25 mouse cellular contexts compared by ENCODE assay signal in genomic region chr10:104214527-104214926, GRCm38 (mm10). TPM values are rescaled to one million over a fixed set of nuclear protein-coding genes. Genes with fewer than 3 reads are reported as not detected.
DNase-seq lines count a peak whose midpoint lies in the region; ATAC-seq lines count a peak whose summit lies in the region.
"Had no signal": no experiment of that assay in that cellular context is flagged by ENCODE, and none has a peak within 500 bp of the region (broad histone marks: within the 10 kb centered on the region; RNA-seq: fewer than 3 reads in every experiment).

No protein-coding gene starts in this region.

- H3K27ac ChIP-seq in heart, embryonic 15.5 days: no peak overlapping the region
- H3K27ac ChIP-seq in heart, embryonic 12.5 days (ENCODE audit: poor library complexity, severe bottlenecking): no peak overlapping the region
- H3K27ac ChIP-seq in midbrain, embryonic 14.5 days (replicated peaks; ENCODE audit: low read depth, low read length): no peak overlapping the region
- H3K27ac ChIP-seq in midbrain, embryonic 15.5 days: no peak overlapping the region
- H3K27ac ChIP-seq: embryonic facial prominence, embryonic 13.5 days; embryonic facial prominence, embryonic 15.5 days; forebrain, embryonic 10.5 days; forebrain, embryonic 12.5 days had no signal

- no peak overlapping the region for H3K9ac ChIP-seq in heart, embryonic 15.5 days
- H3K9ac ChIP-seq in heart, embryonic 12.5 days: no peak overlapping the region
- no peak overlapping the region for H3K9ac ChIP-seq in midbrain, embryonic 14.5 days (replicated peaks; ENCODE audit: low read length)
- no peak overlapping the region for H3K9ac ChIP-seq in midbrain, embryonic 15.5 days
- H3K9ac ChIP-seq: embryonic facial prominence, embryonic 13.5 days; embryonic facial prominence, embryonic 15.5 days; forebrain, embryonic 12.5 days had no signal

- H3K4me3 ChIP-seq in heart, embryonic 15.5 days: no peak overlapping the region
- H3K4me3 ChIP-seq in heart, embryonic 12.5 days: no peak overlapping the region
- no peak overlapping the region for H3K4me3 ChIP-seq in midbrain, embryonic 14.5 days (replicated peaks; ENCODE audit: low read depth, low read length)
- H3K4me3 ChIP-seq in midbrain, embryonic 15.5 days: no peak overlapping the region
- H3K4me3 ChIP-seq: embryonic facial prominence, embryonic 13.5 days; embryonic facial prominence, embryonic 15.5 days; erythroblast, embryonic 14.5 days; forebrain, embryonic 10.5 days; forebrain, embryonic 12.5 days had no signal

- no peaks in the 10 kb centered on the region for H3K4me1 ChIP-seq in heart, embryonic 15.5 days (replicated peaks)
- no peaks in the 10 kb centered on the region; the same call in 1 of the 2 replicates for H3K4me1 ChIP-seq in heart, embryonic 12.5 days (replicated peaks)
- H3K4me1 ChIP-seq in midbrain, embryonic 14.5 days (ENCODE audit: control insufficient read depth, insufficient read depth, low read length): no peaks in the 10 kb centered on the region
- no peaks in the 10 kb centered on the region for H3K4me1 ChIP-seq in midbrain, embryonic 15.5 days
- H3K4me1 ChIP-seq: embryonic facial prominence, embryonic 13.5 days; embryonic facial prominence, embryonic 15.5 days; forebrain, embryonic 10.5 days; forebrain, embryonic 12.5 days had no signal

- DNase-seq in midbrain, embryonic 14.5 days: no peak
- DNase-seq in testis, postnatal 10 days (ENCODE audit: low spot score): peak; percentile 30
- DNase-seq in testis, postnatal 14 days (ENCODE audit: low spot score): no peak
- DNase-seq: adrenal gland, adult 2 months; adrenal gland, postnatal 10 days; adrenal gland, postnatal 25 days; cerebellum, adult 11 months; cerebellum, adult 18-20 months; cerebellum, adult 8-10 months; cerebellum, adult 9-11 months; cerebellum, postnatal 14 days; cerebellum, postnatal 36 days; embryo, embryonic 11 days had no signal

- 84% methylated on average over 5 of the region's 5 CpGs for WGBS in heart, embryonic 15.5 days
- 77% methylated on average over 5 of the region's 5 CpGs for WGBS in heart, embryonic 12.5 days
- WGBS in midbrain, embryonic 14.5 days: 85% methylated on average over 5 of the region's 5 CpGs
- WGBS in midbrain, embryonic 15.5 days: 88% methylated on average over 5 of the region's 5 CpGs

- no peaks in the 10 kb centered on the region for H3K36me3 ChIP-seq in heart, embryonic 15.5 days
- H3K36me3 ChIP-seq in heart, embryonic 12.5 days: no peaks in the 10 kb centered on the region
- no peaks in the 10 kb centered on the region for H3K36me3 ChIP-seq in midbrain, embryonic 14.5 days (ENCODE audit: control insufficient read depth, insufficient read depth, low read length)
- no peaks in the 10 kb centered on the region for H3K36me3 ChIP-seq in midbrain, embryonic 15.5 days (replicated peaks)
- H3K36me3 ChIP-seq: embryonic facial prominence, embryonic 13.5 days; embryonic facial prominence, embryonic 15.5 days; forebrain, embryonic 10.5 days; forebrain, embryonic 12.5 days had no signal

- H3K27me3 ChIP-seq in heart, embryonic 15.5 days: no peaks in the 10 kb centered on the region
- H3K27me3 ChIP-seq in heart, embryonic 12.5 days (replicated peaks): no peaks in the 10 kb centered on the region
- H3K27me3 ChIP-seq in midbrain, embryonic 14.5 days (ENCODE audit: control insufficient read depth, insufficient read depth, low read length): no peaks in the 10 kb centered on the region
- no peaks in the 10 kb centered on the region for H3K27me3 ChIP-seq in midbrain, embryonic 15.5 days (replicated peaks)
- H3K27me3 ChIP-seq: embryonic facial prominence, embryonic 13.5 days; embryonic facial prominence, embryonic 15.5 days; forebrain, embryonic 12.5 days had no signal

- 0 out of 2 replicates have a peak, but pooled peaks have one; percentile 18 for ATAC-seq in heart, embryonic 15.5 days (replicated peaks; ENCODE audit: insufficient number of reproducible peaks, insufficient read depth, low FRiP score, low read depth)
- no peak for ATAC-seq in heart, embryonic 12.5 days (ENCODE audit: insufficient number of reproducible peaks, low FRiP score)
- peak; percentile 50; the same call in 1 of the 2 replicates for ATAC-seq in midbrain, embryonic 14.5 days (ENCODE audit: low FRiP score, low TSS enrichment)
- no peak for ATAC-seq in midbrain, embryonic 15.5 days (replicated peaks)
- ATAC-seq: forebrain, embryonic 14.5 days had no signal

- H3K4me2 ChIP-seq in heart, embryonic 15.5 days: no peak overlapping the region
- H3K4me2 ChIP-seq in heart, embryonic 12.5 days: no peak overlapping the region
- no peak overlapping the region for H3K4me2 ChIP-seq in midbrain, embryonic 14.5 days (ENCODE audit: low read length)
- H3K4me2 ChIP-seq in midbrain, embryonic 15.5 days: no peak overlapping the region
- H3K4me2 ChIP-seq: embryonic facial prominence, embryonic 13.5 days; embryonic facial prominence, embryonic 15.5 days; forebrain, embryonic 12.5 days had no signal

- H3K9me3 ChIP-seq in heart, embryonic 15.5 days (replicated peaks): no peaks in the 10 kb centered on the region
- no peaks in the 10 kb centered on the region for H3K9me3 ChIP-seq in heart, embryonic 12.5 days (replicated peaks)
- H3K9me3 ChIP-seq in midbrain, embryonic 14.5 days (ENCODE audit: control insufficient read depth, low read length): no peaks in the 10 kb centered on the region
- H3K9me3 ChIP-seq in midbrain, embryonic 15.5 days: no peaks in the 10 kb centered on the region
- H3K9me3 ChIP-seq: embryonic facial prominence, embryonic 13.5 days; embryonic facial prominence, embryonic 15.5 days; forebrain, embryonic 10.5 days; forebrain, embryonic 12.5 days had no signal

RNA-seq across cellular contexts. Expression of gene Gm4340, which starts 20.7 kb away (rescaled TPM):
- polyA plus RNA-seq in heart, embryonic 15.5 days (2015; fragmentation: Nextera tagmentation; extraction: Ambion mirVana): not detected in 2 replicates
- polyA plus RNA-seq in heart, embryonic 12.5 days (2016; fragmentation: Nextera tagmentation; extraction: Ambion mirVana): not detected in 2 replicates
- polyA plus RNA-seq in midbrain, embryonic 14.5 days (2014; fragmentation: Nextera tagmentation; extraction: Ambion mirVana): not detected in 2 replicates
- polyA plus RNA-seq in midbrain, embryonic 15.5 days (2015; fragmentation: Nextera tagmentation; extraction: Ambion mirVana): not detected in 2 replicates
- polyA plus RNA-seq: adrenal gland, adult 2 months; brain, embryonic 14.5 days; embryonic facial prominence, embryonic 11.5 days; embryonic facial prominence, embryonic 13.5 days; embryonic facial prominence, embryonic 15.5 days; erythroblast, embryonic 14.5 days; forebrain, embryonic 10.5 days; forebrain, embryonic 12.5 days; forebrain, embryonic 14.5 days had no signal

RNA-seq across cellular contexts. Expression of gene Gm20765, which starts 29.2 kb away (rescaled TPM):
- polyA plus RNA-seq in heart, embryonic 15.5 days (2015; fragmentation: Nextera tagmentation; extraction: Ambion mirVana): not detected in 2 replicates
- polyA plus RNA-seq in heart, embryonic 12.5 days (2016; fragmentation: Nextera tagmentation; extraction: Ambion mirVana): not detected in 2 replicates
- polyA plus RNA-seq in midbrain, embryonic 14.5 days (2014; fragmentation: Nextera tagmentation; extraction: Ambion mirVana): not detected in 2 replicates
- polyA plus RNA-seq in midbrain, embryonic 15.5 days (2015; fragmentation: Nextera tagmentation; extraction: Ambion mirVana): not detected in 2 replicates
- polyA plus RNA-seq: adrenal gland, adult 2 months; brain, embryonic 14.5 days; embryonic facial prominence, embryonic 11.5 days; embryonic facial prominence, embryonic 13.5 days; embryonic facial prominence, embryonic 15.5 days; erythroblast, embryonic 14.5 days; forebrain, embryonic 10.5 days; forebrain, embryonic 12.5 days; forebrain, embryonic 14.5 days had no signal

RNA-seq across cellular contexts. Expression of gene Gm21312, which starts 37.7 kb away (rescaled TPM):
- polyA plus RNA-seq in heart, embryonic 15.5 days (2015; fragmentation: Nextera tagmentation; extraction: Ambion mirVana): not detected in 2 replicates
- polyA plus RNA-seq in heart, embryonic 12.5 days (2016; fragmentation: Nextera tagmentation; extraction: Ambion mirVana): not detected in 2 replicates
- not detected in 2 replicates for polyA plus RNA-seq in midbrain, embryonic 14.5 days (2014; fragmentation: Nextera tagmentation; extraction: Ambion mirVana)
- polyA plus RNA-seq in midbrain, embryonic 15.5 days (2015; fragmentation: Nextera tagmentation; extraction: Ambion mirVana): not detected in 2 replicates
- polyA plus RNA-seq: adrenal gland, adult 2 months; brain, embryonic 14.5 days; embryonic facial prominence, embryonic 11.5 days; embryonic facial prominence, embryonic 13.5 days; embryonic facial prominence, embryonic 15.5 days; erythroblast, embryonic 14.5 days; forebrain, embryonic 10.5 days; forebrain, embryonic 12.5 days; forebrain, embryonic 14.5 days had no signal

RNA-seq across cellular contexts. Expression of gene Gm21304, which starts 46.2 kb away (rescaled TPM):
- not detected in 2 replicates for polyA plus RNA-seq in heart, embryonic 15.5 days (2015; fragmentation: Nextera tagmentation; extraction: Ambion mirVana)
- polyA plus RNA-seq in heart, embryonic 12.5 days (2016; fragmentation: Nextera tagmentation; extraction: Ambion mirVana): not detected in 2 replicates
- not detected in 2 replicates for polyA plus RNA-seq in midbrain, embryonic 14.5 days (2014; fragmentation: Nextera tagmentation; extraction: Ambion mirVana)
- polyA plus RNA-seq in midbrain, embryonic 15.5 days (2015; fragmentation: Nextera tagmentation; extraction: Ambion mirVana): not detected in 2 replicates
- polyA plus RNA-seq: adrenal gland, adult 2 months; brain, embryonic 14.5 days; embryonic facial prominence, embryonic 11.5 days; embryonic facial prominence, embryonic 13.5 days; embryonic facial prominence, embryonic 15.5 days; erythroblast, embryonic 14.5 days; forebrain, embryonic 10.5 days; forebrain, embryonic 12.5 days; forebrain, embryonic 14.5 days had no signal

RNA-seq across cellular contexts. Expression of gene Gm8764, which starts 54.7 kb away (rescaled TPM):
- polyA plus RNA-seq in heart, embryonic 15.5 days (2015; fragmentation: Nextera tagmentation; extraction: Ambion mirVana): not detected in 2 replicates
- polyA plus RNA-seq in heart, embryonic 12.5 days (2016; fragmentation: Nextera tagmentation; extraction: Ambion mirVana): not detected in 2 replicates
- not detected in 2 replicates for polyA plus RNA-seq in midbrain, embryonic 14.5 days (2014; fragmentation: Nextera tagmentation; extraction: Ambion mirVana)
- polyA plus RNA-seq in midbrain, embryonic 15.5 days (2015; fragmentation: Nextera tagmentation; extraction: Ambion mirVana): not detected in 2 replicates
- polyA plus RNA-seq: adrenal gland, adult 2 months; brain, embryonic 14.5 days; C2C12; embryonic facial prominence, embryonic 11.5 days; embryonic facial prominence, embryonic 13.5 days; embryonic facial prominence, embryonic 15.5 days; erythroblast, embryonic 14.5 days; forebrain, embryonic 10.5 days; forebrain, embryonic 12.5 days; forebrain, embryonic 14.5 days had no signal

Comparison
In these comparisons a context has a peak if more than half of its experiments do, and no peak if none do; other contexts are left out.
1. ATAC-seq: peak in heart, embryonic 15.5 days (single experiment) and midbrain, embryonic 14.5 days (single experiment); none in heart, embryonic 12.5 days (single experiment) and midbrain, embryonic 15.5 days (single experiment).